Mouse (Mus musculus): Measurements from ENCODE around the gene Stard3. TPM values are rescaled to one million over a fixed set of nuclear protein-coding genes. Genes with fewer than 3 reads are reported as not detected.
"Not testable (repeated sequence)": the region's sequence is repeated elsewhere in the genome, so short reads cannot be mapped to it uniquely, and the experiment has no call there.

Stard3 gene
- polyA plus RNA-seq, 1 experiment, result 25.8 TPM

DNA sequence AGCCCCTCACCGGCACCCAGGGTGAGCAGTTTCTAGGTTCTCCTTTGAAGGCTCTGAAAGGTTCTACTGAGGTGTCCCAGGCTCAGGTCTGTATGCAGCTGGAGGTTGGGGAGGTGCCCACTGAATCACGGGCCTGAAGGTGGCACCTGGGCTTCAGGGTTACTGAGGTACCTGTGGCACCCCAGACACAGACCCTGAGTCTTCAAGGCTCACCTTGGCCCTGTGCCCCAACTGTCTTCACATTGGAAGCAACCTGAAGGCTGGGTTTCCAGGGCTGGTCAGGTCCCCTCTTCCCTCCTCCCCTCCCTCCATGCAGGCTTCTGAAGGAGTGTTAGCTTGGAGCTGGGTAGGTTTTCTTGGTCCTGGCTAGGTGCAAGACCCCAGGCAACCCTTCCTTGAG, 23.5 kb downstream of the Stard3 start:
- no peak overlapping the region for H3K4me3 ChIP-seq
- no peaks in the 10 kb centered on the region for H3K79me2 ChIP-seq (ENCODE audit: control insufficient read depth, insufficient read depth)
- H3K4me2 ChIP-seq (ENCODE audit: low read depth), result no peak overlapping the region
- H3K27me3 ChIP-seq (ENCODE audit: control insufficient read depth, insufficient read depth, insufficient read length), result peaks cover 4% of the 10 kb centered on the region
- TF ChIP-seq TCF12 (IDR thresholded peaks at IDR 0.05; ENCODE audit: insufficient read depth, poor library complexity, severe bottlenecking) (no peak), POLR2AphosphoS2 (IDR thresholded peaks at IDR 0.05; ENCODE audit: insufficient read length, low read depth) (no peak), POLR2A (IDR thresholded peaks at IDR 0.05; ENCODE audit: insufficient read length, low read depth) (no peak), SRF (IDR thresholded peaks at IDR 0.05; ENCODE audit: control insufficient read depth, insufficient read length, low read depth) (no peak), REST (IDR thresholded peaks at IDR 0.05; ENCODE audit: insufficient read depth, insufficient read length) (no peak), CEBPB (IDR thresholded peaks at IDR 0.05; ENCODE audit: insufficient read depth, poor library complexity, severe bottlenecking) (no peak), TCF3 (IDR thresholded peaks at IDR 0.05; ENCODE audit: insufficient read length, low read depth) (no peak), MYOG (IDR thresholded peaks at IDR 0.05; ENCODE audit: control insufficient read depth in 1 of 3, insufficient read depth in 1 of 3, insufficient read length in 2 of 3, low read depth in 2 of 3) (no peak), USF1 (IDR thresholded peaks at IDR 0.05; ENCODE audit: low read depth) (no peak), MYOD1 (IDR thresholded peaks at IDR 0.05; ENCODE audit: control insufficient read depth in 1 of 3, insufficient read length in 2 of 3, low read depth in 2 of 3) (no peak), E2F4 (IDR thresholded peaks at IDR 0.05; ENCODE audit: insufficient read depth) (no peak), MAX (IDR thresholded peaks at IDR 0.05; ENCODE audit: low read depth) (no peak)
- no peak overlapping the region for H3ac ChIP-seq (ENCODE audit: control insufficient read depth, insufficient read length)
- H3K36me3 ChIP-seq (ENCODE audit: control insufficient read depth, insufficient read depth), result peaks cover 11% of the 10 kb centered on the region

DNA sequence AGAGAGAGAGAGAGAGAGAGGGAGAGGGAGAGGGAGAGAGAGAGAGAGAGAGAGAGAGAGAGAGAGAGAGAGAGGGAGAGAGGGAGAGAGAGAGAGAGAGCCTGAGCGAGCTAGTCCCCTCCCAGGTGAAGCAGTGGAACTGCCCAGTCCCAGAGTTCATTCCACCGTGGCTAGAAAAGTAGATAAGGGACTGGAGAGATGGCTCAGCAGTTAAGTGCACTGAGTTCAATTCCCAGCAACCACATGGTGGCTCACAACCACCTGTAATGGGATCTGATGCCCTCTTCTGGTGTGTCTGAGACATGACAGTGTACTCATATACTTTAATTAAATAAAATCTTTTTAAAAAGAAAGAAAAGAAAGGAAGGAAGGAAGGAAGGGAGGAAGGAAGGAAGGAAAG, 24.2 kb downstream of the Stard3 start:
- H3K36me3 ChIP-seq (ENCODE audit: control insufficient read depth, insufficient read depth); H3K79me2 ChIP-seq (ENCODE audit: control insufficient read depth, insufficient read depth); H3K4me3 ChIP-seq; H3K4me2 ChIP-seq (ENCODE audit: low read depth); H3ac ChIP-seq (ENCODE audit: control insufficient read depth, insufficient read length); H3K27me3 ChIP-seq (ENCODE audit: control insufficient read depth, insufficient read depth, insufficient read length): not testable (repeated sequence)

DNA sequence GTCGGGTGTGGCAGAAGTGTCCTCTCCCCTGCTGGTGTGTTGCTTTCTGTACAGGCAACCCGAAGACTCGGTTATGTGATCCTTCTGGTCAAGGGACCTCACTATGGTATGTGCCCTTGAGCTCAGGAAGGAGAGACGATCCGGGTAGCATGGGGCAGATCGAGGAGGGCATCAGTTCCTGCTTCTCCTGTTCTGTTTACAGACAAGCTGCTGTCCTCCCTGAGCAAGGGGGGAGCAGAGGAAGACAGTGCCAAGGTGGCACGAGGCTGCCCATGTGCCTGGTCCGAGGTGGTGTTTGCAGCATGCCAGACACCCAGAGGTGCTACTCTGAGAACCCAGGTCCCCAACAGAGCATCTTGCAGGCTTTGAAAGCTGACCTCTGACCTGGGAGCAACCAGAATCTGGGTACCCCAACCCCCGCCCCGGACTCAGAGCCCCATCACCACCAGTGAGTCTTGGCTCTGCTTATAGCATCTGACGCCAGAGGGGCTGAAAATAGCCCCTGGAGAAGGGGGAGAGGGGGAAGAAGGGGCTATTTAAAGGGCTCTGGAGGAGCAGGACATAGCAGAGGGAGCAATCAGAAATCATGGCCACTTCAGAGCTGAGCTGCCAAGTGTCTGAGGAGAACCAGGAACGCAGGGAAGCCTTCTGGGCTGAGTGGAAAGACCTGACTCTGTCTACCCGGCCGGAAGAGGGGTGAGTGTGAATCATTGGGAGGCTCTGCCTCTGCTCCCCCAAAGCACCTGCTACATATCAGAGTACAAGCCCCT, 25.3 kb downstream of the Stard3 start, which contains the start of gene Tcap:
TSS of gene Tcap (plus strand) at position 551 of the 770 bp plus-strand sequence.
- Histone ChIP-seq H3K36me3 (ENCODE audit: control insufficient read depth, insufficient read depth) (peaks cover 3% of the 10 kb centered on the region), H3K27me3 (ENCODE audit: control insufficient read depth, insufficient read depth, insufficient read length) (peaks cover 19% of the 10 kb centered on the region), H3K79me2 (ENCODE audit: control insufficient read depth, insufficient read depth) (no peaks in the 10 kb centered on the region), H3ac (ENCODE audit: control insufficient read depth, insufficient read length) (no peak within 1 kb of the TSS), H3K4me3 (peak within 1 kb of the TSS; percentile 20), H3K4me2 (ENCODE audit: low read depth) (peak within 1 kb of the TSS; percentile 56)
- TF ChIP-seq POLR2A (IDR thresholded peaks at IDR 0.05; ENCODE audit: insufficient read length, low read depth) (peak; percentile 55), TCF3 (IDR thresholded peaks at IDR 0.05; ENCODE audit: insufficient read length, low read depth) (no peak), POLR2AphosphoS2 (IDR thresholded peaks at IDR 0.05; ENCODE audit: insufficient read length, low read depth) (peak; percentile 79)

DNA sequence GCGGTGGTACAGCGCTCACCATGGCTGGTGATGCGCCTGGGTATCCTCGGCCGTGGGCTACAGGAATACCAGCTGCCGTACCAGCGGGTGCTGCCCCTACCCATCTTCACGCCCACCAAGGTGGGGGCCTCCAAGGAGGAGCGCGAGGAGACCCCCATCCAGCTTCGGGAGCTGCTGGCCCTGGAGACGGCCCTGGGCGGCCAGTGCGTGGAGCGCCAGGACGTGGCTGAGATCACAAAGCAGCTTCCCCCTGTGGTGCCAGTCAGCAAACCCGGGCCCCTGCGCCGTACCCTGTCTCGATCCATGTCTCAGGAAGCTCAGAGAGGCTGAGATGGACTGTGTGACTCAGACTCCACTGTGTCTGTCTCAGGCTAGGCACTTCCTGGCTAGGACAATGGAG, 26.0 kb downstream of the Stard3 start:
- H3K27me3 ChIP-seq (ENCODE audit: control insufficient read depth, insufficient read depth, insufficient read length), result peaks cover 19% of the 10 kb centered on the region
- no peaks in the 10 kb centered on the region for H3K36me3 ChIP-seq (ENCODE audit: control insufficient read depth, insufficient read depth)
- TF ChIP-seq POLR2AphosphoS2 (IDR thresholded peaks at IDR 0.05; ENCODE audit: insufficient read length, low read depth), result peak; percentile 10
- TF ChIP-seq MAX (IDR thresholded peaks at IDR 0.05; ENCODE audit: low read depth), result no peak
- TF ChIP-seq REST (IDR thresholded peaks at IDR 0.05; ENCODE audit: insufficient read depth, insufficient read length), result no peak
- H3K4me3 ChIP-seq, result peak overlapping the region; percentile 20
- H3K79me2 ChIP-seq (ENCODE audit: control insufficient read depth, insufficient read depth), result no peaks in the 10 kb centered on the region
- no peak overlapping the region for H3ac ChIP-seq (ENCODE audit: control insufficient read depth, insufficient read length)
- peak overlapping the region; percentile 56 for H3K4me2 ChIP-seq (ENCODE audit: low read depth)

DNA sequence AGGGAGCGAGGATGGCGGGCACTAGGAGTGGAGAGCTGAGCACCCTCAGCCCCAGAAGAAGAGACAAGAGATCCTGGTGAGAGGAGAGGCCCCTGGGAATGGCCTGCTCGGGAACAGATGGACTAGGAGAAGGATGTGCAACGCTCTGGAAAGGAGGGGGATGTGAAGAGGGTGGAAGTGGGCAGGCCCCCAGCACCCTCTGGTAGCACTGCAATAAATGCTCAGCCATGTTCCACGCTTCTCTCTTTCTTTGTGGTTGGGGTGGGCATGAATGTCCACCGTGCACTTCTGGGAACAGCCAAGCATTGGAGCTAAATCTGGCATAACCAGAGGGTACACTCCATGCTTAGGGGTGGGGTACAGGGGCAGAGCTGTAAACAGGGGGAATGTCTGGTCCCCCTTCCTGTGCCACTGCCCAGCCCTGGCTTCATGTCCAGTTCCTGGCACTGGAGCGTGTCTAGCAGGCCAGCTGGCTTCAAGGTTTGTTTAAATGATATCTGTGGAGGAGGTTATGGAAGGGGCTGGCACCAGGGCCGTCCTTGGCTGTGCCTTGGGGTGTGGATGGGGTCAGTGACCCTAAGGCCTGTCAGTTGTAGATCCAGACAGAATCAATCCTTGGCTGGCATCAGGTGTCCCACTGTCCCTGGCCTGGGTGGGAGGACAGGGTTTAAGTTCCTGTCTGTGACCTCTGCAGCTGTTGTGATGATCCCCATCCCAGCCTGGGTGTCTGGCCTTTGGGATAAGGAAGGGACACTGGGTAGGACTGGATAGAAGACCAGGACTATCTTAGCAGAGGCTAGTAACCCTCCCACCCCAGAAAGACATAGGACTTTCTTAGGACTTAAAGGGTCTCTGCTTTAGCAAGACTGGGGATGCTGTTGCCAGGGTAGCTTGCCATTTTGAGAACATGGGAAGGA, 26.8 kb downstream of the Stard3 start:
- Histone ChIP-seq H3K27me3 (ENCODE audit: control insufficient read depth, insufficient read depth, insufficient read length) (peaks cover 19% of the 10 kb centered on the region), H3ac (ENCODE audit: control insufficient read depth, insufficient read length) (no peak overlapping the region), H3K79me2 (ENCODE audit: control insufficient read depth, insufficient read depth) (no peaks in the 10 kb centered on the region), H3K4me2 (ENCODE audit: low read depth) (peak overlapping the region; percentile 56), H3K4me3 (peak overlapping the region; percentile 20), H3K36me3 (ENCODE audit: control insufficient read depth, insufficient read depth) (no peaks in the 10 kb centered on the region)
- peak in 2 of 3 experiments; percentile 40 to 64 for TF ChIP-seq MYOG (IDR thresholded peaks at IDR 0.05; ENCODE audit: control insufficient read depth in 1 of 3, insufficient read depth in 1 of 3, insufficient read length in 2 of 3, low read depth in 2 of 3)
- peak in 1 of 3 experiments; percentile 78 for TF ChIP-seq MYOD1 (IDR thresholded peaks at IDR 0.05; ENCODE audit: control insufficient read depth in 1 of 3, insufficient read length in 2 of 3, low read depth in 2 of 3)
- TF ChIP-seq REST (IDR thresholded peaks at IDR 0.05; ENCODE audit: insufficient read depth, insufficient read length), result no peak
- TF ChIP-seq E2F4 (IDR thresholded peaks at IDR 0.05; ENCODE audit: insufficient read depth), result no peak
- TF ChIP-seq MAX (IDR thresholded peaks at IDR 0.05; ENCODE audit: low read depth), result no peak
- no peak for TF ChIP-seq SRF (IDR thresholded peaks at IDR 0.05; ENCODE audit: control insufficient read depth, insufficient read length, low read depth)
- TF ChIP-seq POLR2A (IDR thresholded peaks at IDR 0.05; ENCODE audit: insufficient read length, low read depth), result peak; percentile 46
- no peak for TF ChIP-seq TCF12 (IDR thresholded peaks at IDR 0.05; ENCODE audit: insufficient read depth, poor library complexity, severe bottlenecking)
- peak; percentile 36 for TF ChIP-seq POLR2AphosphoS2 (IDR thresholded peaks at IDR 0.05; ENCODE audit: insufficient read length, low read depth)
- no peak for TF ChIP-seq TCF3 (IDR thresholded peaks at IDR 0.05; ENCODE audit: insufficient read length, low read depth)
- no peak for TF ChIP-seq CEBPB (IDR thresholded peaks at IDR 0.05; ENCODE audit: insufficient read depth, poor library complexity, severe bottlenecking)
- no peak for TF ChIP-seq USF1 (IDR thresholded peaks at IDR 0.05; ENCODE audit: low read depth)
